Comparison of ENCODE assay signal across 8 mouse cellular contexts in genomic region chr2:155540822-155541458, GRCm38 (mm10). TPM values are rescaled to one million over a fixed set of nuclear protein-coding genes. Genes with fewer than 3 reads are reported as not detected.
A peak's percentile ranks its signal among the peaks of the same experiment; 100 is the strongest.
DNase-seq lines count a peak whose midpoint lies in the region; ATAC-seq lines count a peak whose summit lies in the region.

No protein-coding gene starts in this region.

- H3K4me3 ChIP-seq in heart, embryonic 13.5 days: peak overlapping the region; percentile 11; the same call in 1 of the 2 replicates
- no peak overlapping the region for H3K4me3 ChIP-seq in midbrain, embryonic 16.5 days (ENCODE audit: low read depth, low read length)

- H3K36me3 ChIP-seq in heart, embryonic 13.5 days: no peaks in the 10 kb centered on the region
- no peaks in the 10 kb centered on the region for H3K36me3 ChIP-seq in midbrain, embryonic 16.5 days (ENCODE audit: control insufficient read depth, insufficient read depth, low read length)

- H3K9me3 ChIP-seq in heart, embryonic 13.5 days: no peaks in the 10 kb centered on the region
- H3K9me3 ChIP-seq in midbrain, embryonic 16.5 days (replicated peaks; ENCODE audit: control insufficient read depth, low read length, poor library complexity, severe bottlenecking): no peaks in the 10 kb centered on the region

- H3K4me2 ChIP-seq in heart, embryonic 13.5 days: peak overlapping the region; percentile 53
- no peak overlapping the region for H3K4me2 ChIP-seq in midbrain, embryonic 16.5 days (ENCODE audit: low read length)

- no peak for ATAC-seq in heart, embryonic 13.5 days (ENCODE audit: extremely low read depth, insufficient number of reproducible peaks, low FRiP score, low TSS enrichment)
- ATAC-seq in midbrain, embryonic 16.5 days: no peak

- no peaks in the 10 kb centered on the region for H3K27me3 ChIP-seq in heart, embryonic 13.5 days (replicated peaks)
- H3K27me3 ChIP-seq in midbrain, embryonic 16.5 days (ENCODE audit: control insufficient read depth, insufficient read depth, low read depth, low read length): no peaks in the 10 kb centered on the region

- peak overlapping the region; percentile 92 for H3K27ac ChIP-seq in heart, embryonic 13.5 days (replicated peaks)
- H3K27ac ChIP-seq in midbrain, embryonic 16.5 days (ENCODE audit: low read length): no peak overlapping the region

- peaks cover 20% of the 10 kb centered on the region for H3K4me1 ChIP-seq in heart, embryonic 13.5 days
- no peaks in the 10 kb centered on the region for H3K4me1 ChIP-seq in midbrain, embryonic 16.5 days (ENCODE audit: control insufficient read depth, insufficient read depth, low read length)

- WGBS in heart, embryonic 13.5 days: 25% methylated on average over 6 of the region's 6 CpGs
- 64% methylated on average over 6 of the region's 6 CpGs for WGBS in midbrain, embryonic 16.5 days

- peak overlapping the region; percentile 45; the same call in 1 of the 2 replicates for H3K9ac ChIP-seq in heart, embryonic 13.5 days
- H3K9ac ChIP-seq in midbrain, embryonic 16.5 days (ENCODE audit: low read depth, low read length): no peak overlapping the region

- peak; percentile 13 for DNase-seq in lung, postnatal 14 days
- DNase-seq in lung, postnatal 25 days (ENCODE audit: low spot score): no peak
- peak; percentile 41 for DNase-seq in cerebellum, adult 8-10 months
- DNase-seq in skeletal muscle tissue, adult 2 months (ENCODE audit: low read depth, low spot score): peak; percentile 70
- no peak for DNase-seq in spleen, postnatal 36 days (ENCODE audit: low spot score in 2 of 2)
- no peak for DNase-seq in urinary bladder, postnatal 25 days (ENCODE audit: low spot score)

RNA-seq across cellular contexts. Expression of gene Ggt7, which starts 22.9 kb away (rescaled TPM):
- polyA plus RNA-seq in heart, embryonic 13.5 days (2015; fragmentation: Nextera tagmentation; extraction: Ambion mirVana): 2.0 and 3.1 TPM in 2 replicates
- 78.9 and 83.3 TPM in 2 replicates for polyA plus RNA-seq in midbrain, embryonic 16.5 days (2015; fragmentation: Nextera tagmentation; extraction: Ambion mirVana)

RNA-seq across cellular contexts. Expression of gene Acss2, which starts 23.2 kb away (rescaled TPM):
- polyA plus RNA-seq in heart, embryonic 13.5 days (2015; fragmentation: Nextera tagmentation; extraction: Ambion mirVana): 13.1 and 14.4 TPM in 2 replicates
- 23.9 TPM in 2 replicates for polyA plus RNA-seq in midbrain, embryonic 16.5 days (2015; fragmentation: Nextera tagmentation; extraction: Ambion mirVana)

RNA-seq across cellular contexts. Expression of gene Gss, which starts 51.7 kb away (rescaled TPM):
- polyA plus RNA-seq in heart, embryonic 13.5 days (2015; fragmentation: Nextera tagmentation; extraction: Ambion mirVana): 24.2 and 25.6 TPM in 2 replicates
- polyA plus RNA-seq in midbrain, embryonic 16.5 days (2015; fragmentation: Nextera tagmentation; extraction: Ambion mirVana): 13.6 and 15.1 TPM in 2 replicates

Comparison
In these comparisons a context has a peak if more than half of its experiments do, and no peak if none do; other contexts are left out.
1. DNase-seq: peak in lung, postnatal 14 days (single experiment), cerebellum, adult 8-10 months (single experiment) and skeletal muscle tissue, adult 2 months (single experiment); none in lung, postnatal 25 days (single experiment), spleen, postnatal 36 days (0 of 2) and urinary bladder, postnatal 25 days (single experiment).
2. RNA of gene Ggt7, which starts 22.9 kb away (polyA plus RNA-seq): 78.9 to 83.3 TPM in midbrain, embryonic 16.5 days; 2.0 to 3.1 TPM in heart, embryonic 13.5 days; every median in the first group is over 10 times any median in the second.